Comparison of ENCODE assay signal across 8 mouse cellular contexts in genomic region chr17:28575244-28576125, GRCm38 (mm10). TPM values are rescaled to one million over a fixed set of nuclear protein-coding genes. Genes with fewer than 3 reads are reported as not detected.
DNase-seq lines count a peak whose midpoint lies in the region; ATAC-seq and TF ChIP-seq lines count a peak whose summit lies in the region.

TSS of gene Lhfpl5 (plus strand) at chr17:28575641.

- TF ChIP-seq CTCF in liver, embryonic 14.5 days (IDR thresholded peaks at IDR 0.05; ENCODE audit: low read depth), result no peak

- H3K27ac ChIP-seq in kidney, embryonic 14.5 days (ENCODE audit: low read depth, low read length), result no peak within 1 kb of the TSS
- no peak within 1 kb of the TSS for H3K27ac ChIP-seq in liver, embryonic 14.5 days
- no peak within 1 kb of the TSS for H3K27ac ChIP-seq in neural tube, embryonic 15.5 days (replicated peaks)

- WGBS in kidney, embryonic 14.5 days, result 16% methylated on average over 48 of the region's 50 CpGs
- WGBS in liver, embryonic 14.5 days (ENCODE audit: insufficient replicate concordance), result 13% methylated on average over 49 of the region's 50 CpGs
- 17% methylated on average over 49 of the region's 50 CpGs for WGBS in neural tube, embryonic 15.5 days

- peak within 1 kb of the TSS; percentile 24; the same call in 1 of the 2 replicates for H3K4me3 ChIP-seq in kidney, embryonic 14.5 days (ENCODE audit: low read length)
- no peak within 1 kb of the TSS for H3K4me3 ChIP-seq in liver, embryonic 14.5 days (ENCODE audit: insufficient read depth in 1 of 2, low read depth in 2 of 2, low read length in 2 of 2)
- H3K4me3 ChIP-seq in neural tube, embryonic 15.5 days (replicated peaks), result peak within 1 kb of the TSS; percentile 43

- no peak for DNase-seq in kidney, adult 9 months
- peak; percentile 56 for DNase-seq in T-cell, adult 2 months (ENCODE audit: low spot score)
- DNase-seq in embryo, embryonic 9.5 days (ENCODE audit: extremely low spot score), result peak; percentile 84
- peak; percentile 69 for DNase-seq in heart, postnatal 4 days
- peak in 1 of 3 experiments; percentile 11 for DNase-seq in liver, embryonic 14.5 days (ENCODE audit: low read depth in 3 of 3, low spot score in 3 of 3)
- no peak for DNase-seq in frontal cortex, postnatal 36 days (ENCODE audit: low spot score in 2 of 2)

- no peak within 1 kb of the TSS for H3K9ac ChIP-seq in kidney, embryonic 14.5 days (ENCODE audit: low read depth, low read length)
- H3K9ac ChIP-seq in liver, embryonic 14.5 days (replicated peaks), result no peak within 1 kb of the TSS
- H3K9ac ChIP-seq in neural tube, embryonic 15.5 days (replicated peaks), result peak within 1 kb of the TSS; percentile 40

- H3K36me3 ChIP-seq in kidney, embryonic 14.5 days (ENCODE audit: control insufficient read depth, insufficient read depth, low read length), result no peaks in the 10 kb centered on the region
- H3K36me3 ChIP-seq in liver, embryonic 14.5 days (replicated peaks; ENCODE audit: control insufficient read depth, insufficient read depth, low read depth), result no peaks in the 10 kb centered on the region
- H3K36me3 ChIP-seq in neural tube, embryonic 15.5 days, result no peaks in the 10 kb centered on the region

- H3K4me1 ChIP-seq in kidney, embryonic 14.5 days (ENCODE audit: control insufficient read depth, insufficient read depth, low read length), result peaks cover 3% of the 10 kb centered on the region; the same call in 1 of the 2 replicates
- 0 out of 4 replicates have a peak, but pooled peaks cover 0 to 2% of the 10 kb centered on the region in 2 experiments for H3K4me1 ChIP-seq in liver, embryonic 14.5 days (replicated peaks; ENCODE audit: control insufficient read depth in 2 of 2, insufficient read depth in 2 of 2, low read length in 1 of 2)
- H3K4me1 ChIP-seq in neural tube, embryonic 15.5 days, result peaks cover 13% of the 10 kb centered on the region

- H3K27me3 ChIP-seq in kidney, embryonic 14.5 days (ENCODE audit: control insufficient read depth, insufficient read depth, low read length), result no peaks in the 10 kb centered on the region; the same call in 1 of the 2 replicates
- H3K27me3 ChIP-seq in liver, embryonic 14.5 days (ENCODE audit: control insufficient read depth, insufficient read depth, low read length), result no peaks in the 10 kb centered on the region
- no peaks in the 10 kb centered on the region; the same call in 1 of the 2 replicates for H3K27me3 ChIP-seq in neural tube, embryonic 15.5 days (replicated peaks)

- TF ChIP-seq EP300 in liver, embryonic 14.5 days (IDR thresholded peaks at IDR 0.05; ENCODE audit: low read depth), result no peak

- peak; percentile 87 for ATAC-seq in kidney, embryonic 14.5 days (ENCODE audit: low FRiP score, low TSS enrichment)
- ATAC-seq in liver, embryonic 14.5 days (ENCODE audit: insufficient read depth), result peak; percentile 26; the same call in 1 of the 2 replicates
- ATAC-seq in neural tube, embryonic 15.5 days (ENCODE audit: low FRiP score), result peak; percentile 84

- no peaks in the 10 kb centered on the region for H3K9me3 ChIP-seq in kidney, embryonic 14.5 days (ENCODE audit: control insufficient read depth, low read length)
- no peaks in the 10 kb centered on the region for H3K9me3 ChIP-seq in liver, embryonic 14.5 days (ENCODE audit: control insufficient read depth, low read length)
- no peaks in the 10 kb centered on the region for H3K9me3 ChIP-seq in neural tube, embryonic 15.5 days (replicated peaks)

- peak within 1 kb of the TSS; percentile 38 for H3K4me2 ChIP-seq in kidney, embryonic 14.5 days (replicated peaks; ENCODE audit: low read depth, low read length)
- peak within 1 kb of the TSS; percentile 21; the same call in 1 of the 2 replicates for H3K4me2 ChIP-seq in liver, embryonic 14.5 days (ENCODE audit: low read depth)
- H3K4me2 ChIP-seq in neural tube, embryonic 15.5 days, result peak within 1 kb of the TSS; percentile 81

RNA-seq across cellular contexts. Expression of gene Lhfpl5, which starts in this region (rescaled TPM):
- 0.45 and 0.51 TPM in 2 replicates for polyA plus RNA-seq in kidney, embryonic 14.5 days (2014; fragmentation: Nextera tagmentation; extraction: Ambion mirVana)
- total RNA-seq in heart, postnatal 4 days (2021), result not detected
- not detected in 2 replicates for polyA plus RNA-seq in liver, embryonic 14.5 days (2012; rRNA removed)
- polyA plus RNA-seq in liver, embryonic 14.5 days (2014; fragmentation: Nextera tagmentation; extraction: Ambion mirVana), result not detected in 2 replicates
- 17.5 and 20.2 TPM in 2 replicates for polyA plus RNA-seq in neural tube, embryonic 15.5 days (2015; fragmentation: Nextera tagmentation; extraction: Ambion mirVana)

Comparison
In these comparisons a context has a peak if more than half of its experiments do, and no peak if none do; other contexts are left out.
1. RNA of gene Lhfpl5 (polyA plus RNA-seq): 17.5 to 20.2 TPM in neural tube, embryonic 15.5 days; 0.45 to 0.51 TPM in kidney, embryonic 14.5 days and not detected in liver, embryonic 14.5 days; every median in the first group is over 10 times any median in the second.
2. Peak in ATAC-seq, H3K4me3 ChIP-seq and H3K4me2 ChIP-seq in kidney, embryonic 14.5 days; RNA of the gene not detected or under 1 TPM.
3. Peak in DNase-seq in heart, postnatal 4 days; RNA of the gene not detected or under 1 TPM.
4. Peak in ATAC-seq and H3K4me2 ChIP-seq in liver, embryonic 14.5 days; RNA of the gene not detected or under 1 TPM.
5. ATAC-seq: peak in every context shown above with its lines; median percentile 87 in kidney, embryonic 14.5 days; 84 in neural tube, embryonic 15.5 days; 26 in liver, embryonic 14.5 days.
6. H3K4me2 ChIP-seq: peak in every context shown above with its lines; median percentile 81 in neural tube, embryonic 15.5 days; 38 in kidney, embryonic 14.5 days; 21 in liver, embryonic 14.5 days.
7. DNase-seq: peak in T-cell, adult 2 months (single experiment) and embryo, embryonic 9.5 days (single experiment); none in kidney, adult 9 months (single experiment) and frontal cortex, postnatal 36 days (0 of 2).